Mouse (Mus musculus): ENCODE data around the gene Gpr173.

GRCm38 (mm10) chrX:152346587-152346986 lies 21.9 kb downstream of the Gpr173 start:
- TF ChIP-seq JUND (conservative IDR thresholded peaks at IDR 0.05; ENCODE audit: low read depth, low read length) (no peak), POLR2A (IDR thresholded peaks at IDR 0.05; ENCODE audit: low read depth, low read length) (no peak), CTCF (conservative IDR thresholded peaks at IDR 0.05 in 1 of 2, IDR thresholded peaks at IDR 0.05 in 1 of 2; ENCODE audit: low read depth in 2 of 2, low read length in 2 of 2) (no peak), CHD2 (IDR thresholded peaks at IDR 0.05; ENCODE audit: low read length) (no peak), RCOR1 (conservative IDR thresholded peaks at IDR 0.05; ENCODE audit: low read depth, low read length) (no peak), UBTF (IDR thresholded peaks at IDR 0.05; ENCODE audit: low read depth, low read length) (no peak), GABPA (IDR thresholded peaks at IDR 0.05; ENCODE audit: insufficient replicate concordance, low read depth, low read length) (no peak), ZKSCAN1 (IDR thresholded peaks at IDR 0.05; ENCODE audit: borderline replicate concordance, low read depth, low read length) (no peak), ZMIZ1 (IDR thresholded peaks at IDR 0.05; ENCODE audit: low read depth, low read length) (no peak), MAFK (IDR thresholded peaks at IDR 0.05; ENCODE audit: insufficient replicate concordance, low read length) (no peak), MYC (IDR thresholded peaks at IDR 0.05; ENCODE audit: low read depth, low read length) (no peak), ZC3H11A (IDR thresholded peaks at IDR 0.05; ENCODE audit: low read depth, low read length) (no peak), MXI1 (IDR thresholded peaks at IDR 0.05; ENCODE audit: low read depth, low read length) (no peak), SIN3A (IDR thresholded peaks at IDR 0.05; ENCODE audit: low read length) (no peak)

Data from CH12.LX (cell line).